Mouse (Mus musculus): ENCODE data around the gene Tnrc6b.

Tnrc6b gene

GRCm38 (mm10) chr15:80784553-80784971 is 73.4 kb downstream of the Tnrc6b start:
- TF ChIP-seq GATA4 (IDR thresholded peaks at IDR 0.05; ENCODE audit: insufficient replicate concordance, low read length), result no peak

- TF ChIP-seq GATA4 (IDR thresholded peaks at IDR 0.05; ENCODE audit: insufficient replicate concordance, low read length), result no peak
Measured at GRCm38 (mm10) chr15:80785699-80786098, 74.6 kb downstream of the Tnrc6b start.

GRCm38 (mm10) chr15:80787746-80788145 is 76.6 kb downstream of the Tnrc6b start:
- no peak for TF ChIP-seq GATA4 (IDR thresholded peaks at IDR 0.05; ENCODE audit: insufficient replicate concordance, low read length)

- no peak for TF ChIP-seq GATA4 (IDR thresholded peaks at IDR 0.05; ENCODE audit: insufficient replicate concordance, low read length)
Measured at GRCm38 (mm10) chr15:80792556-80792955, 81.4 kb downstream of the Tnrc6b start.

DNA sequence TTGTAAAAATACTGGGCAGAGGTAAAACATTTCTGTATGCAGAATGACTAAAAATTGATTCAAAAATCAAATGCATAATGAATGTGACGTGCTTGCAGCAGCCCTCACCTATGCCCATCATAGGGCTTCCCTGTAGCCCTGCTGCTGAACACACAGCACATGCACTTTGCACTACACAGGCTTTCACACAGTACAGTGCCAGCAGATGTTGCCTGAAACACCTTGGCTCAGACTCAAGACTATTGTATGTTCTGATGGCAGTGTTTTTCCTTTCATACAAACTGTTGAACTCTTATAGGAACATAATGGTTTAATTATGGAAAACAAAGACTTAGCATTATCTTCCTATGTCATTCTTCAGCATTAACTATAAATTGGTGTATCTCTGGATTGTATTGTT is 84.0 kb downstream of the Tnrc6b start:
- no peak for TF ChIP-seq GATA4 (IDR thresholded peaks at IDR 0.05; ENCODE audit: insufficient replicate concordance, low read length)

DNA sequence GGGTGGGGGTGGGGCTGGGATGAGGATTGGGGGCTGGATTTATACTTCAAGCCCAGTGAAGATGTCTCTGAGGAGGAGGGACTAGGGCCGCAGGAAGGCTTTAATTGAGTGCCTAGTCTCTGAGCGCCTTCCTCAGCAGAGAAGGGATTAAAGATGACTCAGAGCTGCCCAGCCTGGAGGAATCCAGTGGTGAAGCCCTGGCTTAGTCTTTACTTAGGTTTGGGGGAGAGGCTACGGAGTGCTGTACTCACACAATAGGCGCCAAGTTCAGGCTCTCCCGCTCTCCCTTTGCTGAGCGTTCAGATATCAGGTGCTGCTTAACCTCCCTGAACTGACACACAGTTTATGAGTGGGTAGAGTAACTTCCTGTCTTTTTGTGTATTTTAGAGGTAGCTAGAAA is 86.6 kb downstream of the Tnrc6b start:
- TF ChIP-seq GATA4 (IDR thresholded peaks at IDR 0.05; ENCODE audit: insufficient replicate concordance, low read length), result no peak

- no peak for TF ChIP-seq GATA4 (IDR thresholded peaks at IDR 0.05; ENCODE audit: insufficient replicate concordance, low read length)
Measured at GRCm38 (mm10) chr15:80798367-80799073, 87.4 kb downstream of the Tnrc6b start.

- no peak for TF ChIP-seq GATA4 (IDR thresholded peaks at IDR 0.05; ENCODE audit: insufficient replicate concordance, low read length)
Measured at GRCm38 (mm10) chr15:80799074-80799633, 88.0 kb downstream of the Tnrc6b start.

DNA sequence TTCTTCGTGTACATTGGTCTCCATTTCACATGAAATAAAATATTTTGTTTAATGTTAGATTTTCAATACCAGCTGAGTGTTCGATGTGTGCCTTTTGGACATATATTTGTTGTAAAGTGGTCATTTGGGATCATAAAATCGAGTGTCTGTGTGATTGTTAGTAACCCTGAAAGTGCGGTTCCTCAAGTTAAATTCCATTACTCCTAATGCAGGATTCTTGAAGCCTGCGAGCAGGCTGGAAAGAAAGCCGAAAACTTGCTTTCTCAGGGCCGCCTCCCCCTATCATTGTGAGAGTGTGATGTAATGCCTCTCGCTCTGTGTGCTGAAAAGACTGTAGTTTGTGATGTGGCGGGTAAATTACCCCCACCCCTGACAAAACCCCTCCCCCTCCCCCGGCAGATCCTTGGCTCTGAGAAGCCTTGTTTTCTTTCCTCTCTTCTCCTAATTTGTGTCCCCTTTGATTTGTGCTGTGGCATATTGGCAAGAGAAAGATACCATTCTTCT is 88.6 kb downstream of the Tnrc6b start:
- no peak for TF ChIP-seq GATA4 (IDR thresholded peaks at IDR 0.05; ENCODE audit: insufficient replicate concordance, low read length)

GRCm38 (mm10) chr15:80800201-80800600 is 89.1 kb downstream of the Tnrc6b start:
- no peak for TF ChIP-seq GATA4 (IDR thresholded peaks at IDR 0.05; ENCODE audit: insufficient replicate concordance, low read length)

GRCm38 (mm10) chr15:80800765-80801164 is 89.7 kb downstream of the Tnrc6b start:
- no peak for TF ChIP-seq GATA4 (IDR thresholded peaks at IDR 0.05; ENCODE audit: insufficient replicate concordance, low read length)

GRCm38 (mm10) chr15:80801597-80801996 is 90.5 kb downstream of the Tnrc6b start:
- TF ChIP-seq GATA4 (IDR thresholded peaks at IDR 0.05; ENCODE audit: insufficient replicate concordance, low read length), result no peak

DNA sequence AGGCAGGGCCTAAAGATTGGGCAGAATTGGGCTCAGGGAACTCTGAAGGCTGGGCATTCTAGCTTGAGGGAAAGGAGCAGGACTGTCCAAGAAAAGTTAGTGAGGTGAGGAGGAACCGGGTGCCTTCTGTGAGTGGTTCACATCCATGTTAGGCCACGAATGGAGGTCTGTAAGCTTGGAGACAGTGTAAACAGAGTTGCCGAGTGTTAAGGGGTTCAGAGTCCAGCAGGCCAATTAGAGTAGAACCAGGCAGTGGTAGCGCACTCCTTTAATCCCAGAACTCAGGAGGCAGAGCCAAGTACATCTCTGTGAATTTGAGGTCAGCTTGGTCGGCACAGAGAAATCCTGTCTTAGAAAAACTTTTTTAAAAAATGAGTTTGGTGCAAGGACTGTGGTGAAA is 96.0 kb downstream of the Tnrc6b start:
- TF ChIP-seq GATA4 (IDR thresholded peaks at IDR 0.05; ENCODE audit: insufficient replicate concordance, low read length), result no peak

- no peak for TF ChIP-seq GATA4 (IDR thresholded peaks at IDR 0.05; ENCODE audit: insufficient replicate concordance, low read length)
Measured at GRCm38 (mm10) chr15:80810226-80810625, 99.1 kb downstream of the Tnrc6b start.

- TF ChIP-seq GATA4 (IDR thresholded peaks at IDR 0.05; ENCODE audit: insufficient replicate concordance, low read length), result no peak
Measured at GRCm38 (mm10) chr15:80812840-80813239, 101.7 kb downstream of the Tnrc6b start.

GRCm38 (mm10) chr15:80814792-80815191 is 103.7 kb downstream of the Tnrc6b start:
- TF ChIP-seq GATA4 (IDR thresholded peaks at IDR 0.05; ENCODE audit: insufficient replicate concordance, low read length), result no peak

GRCm38 (mm10) chr15:80822276-80822675 is 111.2 kb downstream of the Tnrc6b start:
- TF ChIP-seq GATA4 (IDR thresholded peaks at IDR 0.05; ENCODE audit: insufficient replicate concordance, low read length), result no peak

Data from liver, adult (tissue).